Mouse (Mus musculus) heart, adult 2 months (tissue): ENCODE measurements around the gene Gfi1b. TPM values are rescaled to one million over a fixed set of nuclear protein-coding genes. Genes with fewer than 3 reads are reported as not detected.

Source experiments
- DNase-seq, 2 experiments: peaks; one replicate each; pipeline ENCODE4 v3.0.0; 2021
- H3K27ac ChIP-seq: fragments of 200-600 bp; 2 replicates; pipeline ENCODE4 v1.8.1; 2022
- H3K27me3 ChIP-seq: fragments of 200-500 bp; 2 replicates; pipeline ENCODE4 v1.6.1; 2012; ENCODE audit warnings: mild to moderate bottlenecking, low read length, inconsistent platforms, mixed read lengths; ENCODE audit not compliant: control insufficient read depth, insufficient read depth
- H3K36me3 ChIP-seq: fragments of 200-500 bp; 2 replicates; pipeline ENCODE4 v1.6.1; 2012; ENCODE audit warnings: low read length, inconsistent platforms; ENCODE audit not compliant: control insufficient read depth, insufficient read depth
- H3K4me1 ChIP-seq: fragments of 200-500 bp; 2 replicates; pipeline ENCODE4 v1.6.1; 2011; ENCODE audit warnings: low read length; ENCODE audit not compliant: control insufficient read depth, insufficient read depth
- H3K4me3 ChIP-seq: fragments of 200-600 bp; 2 replicates; pipeline ENCODE4 v1.8.1; 2022
- H3K79me2 ChIP-seq: fragments of 200-500 bp; replicated peaks from 2 replicates; pipeline ENCODE4 v1.6.1; 2012; ENCODE audit warnings: mild to moderate bottlenecking, inconsistent platforms, low read length, moderate library complexity, mixed read lengths; ENCODE audit not compliant: control insufficient read depth, insufficient read depth
- H3K9ac ChIP-seq: fragments of 200-500 bp; 2 replicates; pipeline ENCODE4 v1.6.1; 2012; ENCODE audit warnings: low read depth, mild to moderate bottlenecking, control low read depth, inconsistent platforms, low read length, mixed read lengths
- CTCF ChIP-seq: fragments of 200-600 bp; IDR thresholded peaks from 2 replicates; pipeline ENCODE4 v1.8.1; 2022; ENCODE audit warnings: antibody characterized with exemption, mild to moderate bottlenecking, moderate library complexity
- EP300 ChIP-seq: fragments of 200-500 bp; IDR thresholded peaks from 2 replicates; pipeline ENCODE4 v1.6.1; 2011; ENCODE audit warnings: low read depth, low read length, control low read depth; ENCODE audit not compliant: insufficient read depth
- POLR2A ChIP-seq: fragments of 200-500 bp; IDR thresholded peaks from 2 replicates; pipeline ENCODE4 v1.6.1; 2011; ENCODE audit warnings: mild to moderate bottlenecking, low read depth, low read length, control low read depth; ENCODE audit not compliant: insufficient read depth
- WGBS: fragments of 180-500 bp; shearing (Covaris S2); methylation state at CpG from one replicate; pipeline ENCODE4 v1.1.7; 2018; 5-methylcytosine and 5-hydroxymethylcytosine counted together
- intact Hi-C: fragments of 180-260 bp; cut with DNase I; formaldehyde crosslinking; loops from one replicate; pipeline ENCODE4 v1.15.1; 2025
- polyA plus RNA-seq: library from polyadenylated mRNA; depleted of rRNA; stranded (reverse); fragments of >200 nt; gene quantifications from 2 replicates; pipeline ENCODE4 v1.2.3, GENCODE M21; 2012
- total RNA-seq, 2 experiments: library from RNA; stranded (reverse); gene quantifications; 2 replicates each; pipeline ENCODE4 v1.2.3; 2021

The Gfi1b gene
- total and polyA plus RNA-seq, 3 experiments, result 0.12 TPM; not detected in 2

DNA sequence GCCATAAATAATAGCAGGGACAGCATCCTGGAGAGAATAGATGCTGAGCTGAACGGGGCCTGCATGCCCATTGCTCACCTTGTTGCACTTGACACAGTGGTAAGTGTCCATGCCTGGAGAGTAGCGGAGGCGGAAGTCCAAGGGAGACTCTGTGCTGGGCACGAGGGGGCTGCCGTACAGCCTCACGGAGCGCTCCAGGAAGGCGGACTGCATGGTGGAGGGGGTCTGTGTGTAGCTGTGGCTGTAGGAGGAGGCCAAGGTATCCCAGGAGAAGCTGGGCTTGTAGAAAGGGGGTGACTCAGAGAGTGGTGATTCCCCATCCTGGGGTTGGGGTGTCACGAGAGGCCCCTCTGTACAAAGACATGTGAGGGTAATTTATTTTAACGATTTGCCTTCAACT, 8.2 kb downstream of the Gfi1b start:
- intact Hi-C loops, result no loop called here
- no peak overlapping the region for H3K4me3 ChIP-seq
- H3K9ac ChIP-seq, result no peak overlapping the region
- H3K4me1 ChIP-seq, result no peaks in the 10 kb centered on the region
- no peak for DNase-seq
- no peaks in the 10 kb centered on the region for H3K36me3 ChIP-seq
- TF ChIP-seq CTCF (no peak), POLR2A (no peak), EP300 (no peak)
- H3K79me2 ChIP-seq, result no peaks in the 10 kb centered on the region
- H3K27ac ChIP-seq, result no peak overlapping the region
- H3K27me3 ChIP-seq, result no peaks in the 10 kb centered on the region; the same call in 1 of the 2 replicates
- WGBS, result 89% methylated on average over 10 of the region's 10 CpGs

- TF ChIP-seq CTCF, result no peak
- TF ChIP-seq EP300, result no peak
- no peak for TF ChIP-seq POLR2A
- no peak overlapping the region for H3K4me3 ChIP-seq
- WGBS, result 80% methylated on average over 10 of the region's 10 CpGs
Measured at GRCm38 (mm10) chr2:28612436-28613063, 9.2 kb downstream of the Gfi1b start.

DNA sequence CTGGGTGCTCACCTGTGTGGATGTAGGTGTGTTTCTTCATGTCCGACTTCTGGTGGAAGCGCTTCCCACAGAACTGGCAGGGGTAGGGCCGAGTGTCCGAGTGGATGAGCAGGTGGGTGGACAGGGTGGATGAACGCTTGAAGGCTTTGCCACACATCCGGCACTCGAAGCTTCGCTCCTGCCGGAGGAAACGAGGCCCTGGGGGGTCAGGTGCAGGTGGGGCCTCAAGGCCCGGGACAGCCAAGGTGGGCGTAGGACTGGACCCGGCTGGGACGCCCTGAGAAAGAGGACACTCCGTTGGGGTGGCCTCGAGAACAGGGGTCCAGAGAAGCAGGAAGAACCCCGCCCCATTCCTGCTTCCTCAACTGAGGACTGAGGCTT, 10.4 kb downstream of the Gfi1b start:
- TF ChIP-seq CTCF (no peak), EP300 (no peak), POLR2A (no peak)
- 72% methylated on average over 17 of the region's 17 CpGs for WGBS
- no peak overlapping the region for H3K27ac ChIP-seq
- H3K4me1 ChIP-seq, result no peaks in the 10 kb centered on the region
- H3K4me3 ChIP-seq, result no peak overlapping the region
- H3K27me3 ChIP-seq, result no peaks in the 10 kb centered on the region
- no peaks in the 10 kb centered on the region for H3K36me3 ChIP-seq
- intact Hi-C loops, result no loop called here
- no peak overlapping the region for H3K9ac ChIP-seq
- DNase-seq, result no peak
- H3K79me2 ChIP-seq, result no peaks in the 10 kb centered on the region

More at GRCm38 (mm10) chr2:28612436-28613063, 9.2 kb downstream of the Gfi1b start:
- intact Hi-C loops, result no loop called here
- no peak for DNase-seq
- no peaks in the 10 kb centered on the region for H3K27me3 ChIP-seq
- H3K9ac ChIP-seq, result no peak overlapping the region
- no peaks in the 10 kb centered on the region for H3K79me2 ChIP-seq
- H3K4me1 ChIP-seq, result no peaks in the 10 kb centered on the region
- H3K27ac ChIP-seq, result no peak overlapping the region
- H3K36me3 ChIP-seq, result no peaks in the 10 kb centered on the region

GRCm38 (mm10) chr2:28610716-28611406, 10.9 kb downstream of the Gfi1b start:
- no peaks in the 10 kb centered on the region for H3K79me2 ChIP-seq
- no peak overlapping the region for H3K27ac ChIP-seq
- H3K36me3 ChIP-seq, result no peaks in the 10 kb centered on the region
- intact Hi-C loops, result no loop called here
- no peaks in the 10 kb centered on the region for H3K27me3 ChIP-seq
- TF ChIP-seq CTCF (no peak), POLR2A (no peak), EP300 (no peak)
- H3K9ac ChIP-seq, result no peak overlapping the region
- H3K4me1 ChIP-seq, result no peaks in the 10 kb centered on the region
- no peak overlapping the region for H3K4me3 ChIP-seq
- DNase-seq, result no peak
- 85% methylated on average over 12 of the region's 12 CpGs for WGBS

- 81% methylated on average over 10 of the region's 10 CpGs for WGBS
- no peaks in the 10 kb centered on the region for H3K79me2 ChIP-seq
- no peak for TF ChIP-seq CTCF
- no peak for TF ChIP-seq POLR2A
- no peak for TF ChIP-seq EP300
- H3K4me1 ChIP-seq, result no peaks in the 10 kb centered on the region
- intact Hi-C loops, result no loop called here
- H3K27me3 ChIP-seq, result no peaks in the 10 kb centered on the region
- H3K4me3 ChIP-seq, result no peak overlapping the region
- H3K36me3 ChIP-seq, result no peaks in the 10 kb centered on the region
- H3K9ac ChIP-seq, result no peak overlapping the region
- DNase-seq, result no peak
- no peak overlapping the region for H3K27ac ChIP-seq
Measured at GRCm38 (mm10) chr2:28609851-28610250, 11.9 kb downstream of the Gfi1b start.

DNA sequence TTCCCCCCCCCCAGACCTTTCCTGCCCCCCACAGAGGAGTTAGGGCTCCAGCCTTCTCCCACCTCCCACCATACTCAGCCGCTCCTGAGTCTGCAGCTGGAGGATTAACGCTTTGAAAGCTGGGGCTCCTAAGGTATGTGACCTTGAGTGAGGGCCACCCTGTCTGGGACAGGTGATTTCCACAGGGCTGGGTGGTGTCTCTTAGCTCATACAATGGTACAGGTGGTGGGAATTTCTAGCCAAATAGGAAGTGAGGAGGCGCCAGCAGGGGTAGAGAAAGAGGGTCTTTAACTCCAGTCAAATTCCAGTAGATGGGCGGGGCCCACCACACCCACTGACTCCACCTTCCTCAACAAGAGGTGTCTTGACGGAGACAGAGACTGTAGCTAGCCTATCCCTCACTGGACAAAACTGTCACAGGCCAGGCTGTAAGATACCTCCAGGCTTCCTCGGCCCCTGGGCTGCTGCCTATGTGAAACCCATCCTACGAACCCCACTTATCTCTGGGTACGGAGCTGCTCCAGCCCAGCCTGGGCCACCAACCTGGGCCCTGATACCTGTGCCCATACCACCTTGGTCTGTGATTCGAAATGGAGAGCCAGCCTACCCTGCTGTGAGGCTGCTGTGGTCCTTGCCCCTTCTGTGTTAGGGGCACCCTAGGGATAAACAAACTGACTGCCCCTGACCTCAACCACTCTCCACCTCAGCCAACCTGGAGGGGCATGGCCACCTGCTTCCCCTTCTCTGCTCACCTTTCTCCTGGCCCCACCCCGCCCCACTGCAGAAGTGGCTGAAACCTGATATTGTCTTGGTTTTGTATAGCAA, 14.2 kb downstream of the Gfi1b start:
- Histone ChIP-seq H3K27me3 (no peaks in the 10 kb centered on the region), H3K4me1 (no peaks in the 10 kb centered on the region), H3K4me3 (no peak overlapping the region), H3K36me3 (no peaks in the 10 kb centered on the region), H3K79me2 (no peaks in the 10 kb centered on the region), H3K9ac (no peak overlapping the region), H3K27ac (no peak overlapping the region)
- intact Hi-C loops, result no loop called here
- TF ChIP-seq EP300 (no peak), POLR2A (no peak), CTCF (no peak)
- 56% methylated on average over 10 of the region's 10 CpGs for WGBS
- DNase-seq, result no peak
